Mouse (Mus musculus): ENCODE measurements around the gene Olfr1034.
"Not testable (repeated sequence)": the region's sequence is repeated elsewhere in the genome, so short reads cannot be mapped to it uniquely, and the experiment has no call there.

Gene Olfr1034

DNA sequence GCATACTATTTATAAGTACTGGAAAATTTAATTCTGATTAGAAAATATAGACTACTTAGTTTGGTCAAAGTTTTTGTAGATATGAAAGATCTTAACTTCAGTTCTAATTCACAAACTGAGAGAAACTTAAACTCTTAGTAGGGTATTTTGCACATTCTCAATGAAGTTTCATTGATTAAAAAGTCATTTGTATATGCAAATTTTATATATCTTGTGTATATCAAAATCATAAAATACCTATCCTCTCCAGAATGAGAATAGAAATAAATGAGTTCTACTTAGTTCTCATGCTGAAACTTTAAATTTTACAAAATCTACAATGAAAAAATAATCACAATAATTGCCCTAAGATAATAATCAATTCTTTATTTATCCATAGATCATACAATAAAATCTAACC is at the start of gene Olfr1034:
Olfr1034 (plus strand) TSS at position 301 of the 400 bp plus-strand sequence.
- in situ Hi-C loops (cut with MboI; ENCODE audit: low pct_unique_long_range_greater_than_20kb in 1 of 2, low sequenced_read_pairs in 2 of 2, unreplicated experiment in 1 of 2), result no loop called here

GRCm38 (mm10) chr2:86005240-86005639 is 40.4 kb upstream of the Olfr1034 start, which contains the start of gene Olfr1032:
Olfr1032 (plus strand) TSS chr2:86005540.
- in situ Hi-C loops (cut with MboI; ENCODE audit: low pct_unique_long_range_greater_than_20kb in 1 of 2, low sequenced_read_pairs in 2 of 2, unreplicated experiment in 1 of 2), result no loop called here

DNA sequence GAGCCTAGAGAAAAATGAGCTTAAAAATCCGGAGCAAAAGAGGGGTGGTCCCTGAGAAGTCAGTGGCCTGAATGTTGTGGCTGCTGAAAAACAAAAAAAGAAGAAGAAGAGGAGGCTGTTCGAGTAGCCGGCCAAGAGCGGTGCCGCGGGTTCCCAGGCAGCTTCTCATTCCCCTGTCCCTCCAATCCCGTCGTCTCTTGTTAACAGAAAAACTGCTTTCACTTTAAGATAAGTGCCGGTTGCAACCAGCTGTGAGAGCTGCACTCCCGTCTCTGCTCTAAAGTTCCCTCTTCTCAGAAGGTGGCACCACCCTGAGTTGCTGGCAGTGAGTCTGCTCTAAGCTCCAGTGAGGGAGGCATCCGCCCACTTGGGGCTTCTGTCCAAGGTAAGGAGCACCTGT is 25.3 kb upstream of the Olfr1034 start, which contains the start of gene Olfr1033:
Olfr1033 (plus strand) TSS at position 228 of the 400 bp plus-strand sequence.
- in situ Hi-C loops (cut with MboI; ENCODE audit: low pct_unique_long_range_greater_than_20kb in 1 of 2, low sequenced_read_pairs in 2 of 2, unreplicated experiment in 1 of 2), result not testable (repeated sequence)

GRCm38 (mm10) chr2:86021518-86021917 is 24.1 kb upstream of the Olfr1034 start:
- in situ Hi-C loops (cut with MboI; ENCODE audit: low pct_unique_long_range_greater_than_20kb in 1 of 2, low sequenced_read_pairs in 2 of 2, unreplicated experiment in 1 of 2), result not testable (repeated sequence)

- in situ Hi-C loops (cut with MboI; ENCODE audit: low pct_unique_long_range_greater_than_20kb in 1 of 2, low sequenced_read_pairs in 2 of 2, unreplicated experiment in 1 of 2), result not testable (repeated sequence)
These were observed 5.1 kb downstream of the Olfr1034 start for GRCm38 (mm10) chr2:86050777-86051176.

GRCm38 (mm10) chr2:86063766-86064165 is 18.1 kb downstream of the Olfr1034 start:
- in situ Hi-C loops (cut with MboI; ENCODE audit: low pct_unique_long_range_greater_than_20kb in 1 of 2, low sequenced_read_pairs in 2 of 2, unreplicated experiment in 1 of 2), result not testable (repeated sequence)

- in situ Hi-C loops (cut with MboI; ENCODE audit: low pct_unique_long_range_greater_than_20kb in 1 of 2, low sequenced_read_pairs in 2 of 2, unreplicated experiment in 1 of 2), result no loop called here
These were observed 24.5 kb downstream of the Olfr1034 start for GRCm38 (mm10) chr2:86070189-86070588.

GRCm38 (mm10) chr2:86073692-86074091 is 28.0 kb downstream of the Olfr1034 start, which contains the start of gene Olfr1036:
Olfr1036 (plus strand) TSS chr2:86073992.
- in situ Hi-C loops (cut with MboI; ENCODE audit: low pct_unique_long_range_greater_than_20kb in 1 of 2, low sequenced_read_pairs in 2 of 2, unreplicated experiment in 1 of 2), result not testable (repeated sequence)

GRCm38 (mm10) chr2:86080478-86080877 is 34.8 kb downstream of the Olfr1034 start:
- in situ Hi-C loops (cut with MboI; ENCODE audit: low pct_unique_long_range_greater_than_20kb in 1 of 2, low sequenced_read_pairs in 2 of 2, unreplicated experiment in 1 of 2), result not testable (repeated sequence)

- in situ Hi-C loops (cut with MboI; ENCODE audit: low pct_unique_long_range_greater_than_20kb in 1 of 2, low sequenced_read_pairs in 2 of 2, unreplicated experiment in 1 of 2), result no loop called here
These were observed 41.6 kb downstream of the Olfr1034 start, which contains the start of gene Olfr1037 for GRCm38 (mm10) chr2:86087285-86087684. Olfr1037 (minus strand) TSS chr2:86087385.

All from mouse embryonic stem cell (cell line).